Mouse (Mus musculus): ENCODE measurements at regions not wholly inside any gene's neighbourhood (a gene's known extent, or its start where the extent isn't known, plus 50 kb on each side); places are given as distances from the start of the nearest gene placed in this dataset.

- no peak for DNase-seq (ENCODE audit: low spot score)
- no peaks in the 10 kb centered on the region for H3K27me3 ChIP-seq (ENCODE audit: low read depth, poor library complexity, severe bottlenecking)
- H3K4me3 ChIP-seq = no peak overlapping the region
- H3K9me3 ChIP-seq (replicated peaks) = no peaks in the 10 kb centered on the region
- H3K27ac ChIP-seq (replicated peaks) = no peak overlapping the region
- no peaks in the 10 kb centered on the region for H3K36me3 ChIP-seq
- no peaks in the 10 kb centered on the region for H3K4me1 ChIP-seq
- 80% methylated on average over 2 of the region's 2 CpGs for WGBS
These were observed 405.1 kb upstream of the A1bg start for GRCm38 (mm10) chr15:61327925-61328324.

- DNase-seq (ENCODE audit: low spot score) = no peak
- no peak overlapping the region for H3K4me3 ChIP-seq
- no peak overlapping the region for H3K27ac ChIP-seq (replicated peaks)
- H3K27me3 ChIP-seq (ENCODE audit: low read depth, poor library complexity, severe bottlenecking) = no peaks in the 10 kb centered on the region
- no peaks in the 10 kb centered on the region for H3K9me3 ChIP-seq (replicated peaks)
- H3K36me3 ChIP-seq = no peaks in the 10 kb centered on the region
- WGBS = 91% methylated on average over 7 of the region's 7 CpGs
- no peaks in the 10 kb centered on the region for H3K4me1 ChIP-seq
These were observed 399.4 kb upstream of the A1bg start for GRCm38 (mm10) chr15:61322243-61322642.

GRCm38 (mm10) chr15:61309452-61310165 is 386.8 kb upstream of the A1bg start:
- H3K27me3 ChIP-seq (ENCODE audit: low read depth, poor library complexity, severe bottlenecking) = no peaks in the 10 kb centered on the region
- 84% methylated on average over 6 of the region's 6 CpGs for WGBS
- no peaks in the 10 kb centered on the region for H3K9me3 ChIP-seq (replicated peaks)
- no peaks in the 10 kb centered on the region for H3K36me3 ChIP-seq
- no peak overlapping the region for H3K27ac ChIP-seq (replicated peaks)
- DNase-seq (ENCODE audit: low spot score) = no peak
- no peaks in the 10 kb centered on the region for H3K4me1 ChIP-seq
- no peak overlapping the region for H3K4me3 ChIP-seq

- no peak overlapping the region for H3K4me3 ChIP-seq
- no peaks in the 10 kb centered on the region for H3K36me3 ChIP-seq
- no peak for DNase-seq (ENCODE audit: low spot score)
- no peaks in the 10 kb centered on the region for H3K27me3 ChIP-seq (ENCODE audit: low read depth, poor library complexity, severe bottlenecking)
- H3K9me3 ChIP-seq (replicated peaks) = no peaks in the 10 kb centered on the region
- no peaks in the 10 kb centered on the region for H3K4me1 ChIP-seq
- H3K27ac ChIP-seq (replicated peaks) = no peak overlapping the region
- WGBS = 93% methylated on average over 4 of the region's 4 CpGs
These were observed 386.1 kb upstream of the A1bg start for GRCm38 (mm10) chr15:61308936-61309335.

GRCm38 (mm10) chr15:61304546-61304945 is 381.7 kb upstream of the A1bg start:
- Histone ChIP-seq H3K4me3 (no peak overlapping the region), H3K27ac (replicated peaks) (no peak overlapping the region), H3K4me1 (no peaks in the 10 kb centered on the region), H3K9me3 (replicated peaks) (no peaks in the 10 kb centered on the region), H3K36me3 (no peaks in the 10 kb centered on the region), H3K27me3 (ENCODE audit: low read depth, poor library complexity, severe bottlenecking) (no peaks in the 10 kb centered on the region)
- WGBS = 77% methylated on average over 3 of the region's 3 CpGs
- DNase-seq (ENCODE audit: low spot score) = no peak

GRCm38 (mm10) chr15:61299796-61300195 is 377.0 kb upstream of the A1bg start:
- Histone ChIP-seq H3K27me3 (ENCODE audit: low read depth, poor library complexity, severe bottlenecking) (no peaks in the 10 kb centered on the region), H3K9me3 (replicated peaks) (no peaks in the 10 kb centered on the region), H3K36me3 (no peaks in the 10 kb centered on the region), H3K4me3 (no peak overlapping the region), H3K27ac (replicated peaks) (no peak overlapping the region), H3K4me1 (no peaks in the 10 kb centered on the region)
- DNase-seq (ENCODE audit: low spot score) = no peak
- 94% methylated on average over 6 of the region's 6 CpGs for WGBS

- Histone ChIP-seq H3K4me3 (no peak overlapping the region), H3K27me3 (ENCODE audit: low read depth, poor library complexity, severe bottlenecking) (no peaks in the 10 kb centered on the region), H3K27ac (replicated peaks) (no peak overlapping the region), H3K9me3 (replicated peaks) (no peaks in the 10 kb centered on the region), H3K4me1 (no peaks in the 10 kb centered on the region), H3K36me3 (no peaks in the 10 kb centered on the region)
- WGBS = 88% methylated on average over 5 of the region's 5 CpGs
- DNase-seq (ENCODE audit: low spot score) = no peak
These were observed 374.8 kb upstream of the A1bg start for GRCm38 (mm10) chr15:61297447-61298208.

- WGBS = 95% methylated on average over 2 of the region's 2 CpGs
- Histone ChIP-seq H3K9me3 (replicated peaks) (no peaks in the 10 kb centered on the region), H3K4me1 (no peaks in the 10 kb centered on the region), H3K36me3 (no peaks in the 10 kb centered on the region), H3K27me3 (ENCODE audit: low read depth, poor library complexity, severe bottlenecking) (no peaks in the 10 kb centered on the region), H3K27ac (replicated peaks) (no peak overlapping the region), H3K4me3 (no peak overlapping the region)
- no peak for DNase-seq (ENCODE audit: low spot score)
These were observed 371.8 kb upstream of the A1bg start for GRCm38 (mm10) chr15:61294616-61295015.

- Histone ChIP-seq H3K27ac (replicated peaks) (no peak overlapping the region), H3K9me3 (replicated peaks) (no peaks in the 10 kb centered on the region), H3K4me1 (no peaks in the 10 kb centered on the region), H3K4me3 (no peak overlapping the region), H3K36me3 (no peaks in the 10 kb centered on the region), H3K27me3 (ENCODE audit: low read depth, poor library complexity, severe bottlenecking) (no peaks in the 10 kb centered on the region)
- no peak for DNase-seq (ENCODE audit: low spot score)
- WGBS = 85% methylated on average over 4 of the region's 4 CpGs
These were observed 371.3 kb upstream of the A1bg start for GRCm38 (mm10) chr15:61294131-61294530.

GRCm38 (mm10) chr15:61268766-61269165 is 346.0 kb upstream of the A1bg start:
- Histone ChIP-seq H3K4me3 (no peak overlapping the region), H3K36me3 (no peaks in the 10 kb centered on the region), H3K27me3 (ENCODE audit: low read depth, poor library complexity, severe bottlenecking) (no peaks in the 10 kb centered on the region), H3K27ac (replicated peaks) (no peak overlapping the region), H3K4me1 (no peaks in the 10 kb centered on the region), H3K9me3 (replicated peaks) (no peaks in the 10 kb centered on the region)
- DNase-seq (ENCODE audit: low spot score) = no peak
- 67% methylated on average over 4 of the region's 4 CpGs for WGBS

GRCm38 (mm10) chr15:61259047-61259446 is 336.2 kb upstream of the A1bg start:
- H3K27ac ChIP-seq (replicated peaks) = no peak overlapping the region
- no peaks in the 10 kb centered on the region for H3K27me3 ChIP-seq (ENCODE audit: low read depth, poor library complexity, severe bottlenecking)
- WGBS = 85% methylated on average over 2 of the region's 2 CpGs
- DNase-seq (ENCODE audit: low spot score) = no peak
- H3K9me3 ChIP-seq (replicated peaks) = no peaks in the 10 kb centered on the region
- H3K4me3 ChIP-seq = no peak overlapping the region
- no peaks in the 10 kb centered on the region for H3K36me3 ChIP-seq
- H3K4me1 ChIP-seq = no peaks in the 10 kb centered on the region

GRCm38 (mm10) chr15:61244511-61244910 is 321.7 kb upstream of the A1bg start:
- Histone ChIP-seq H3K36me3 (no peaks in the 10 kb centered on the region), H3K27ac (replicated peaks) (no peak overlapping the region), H3K4me1 (no peaks in the 10 kb centered on the region), H3K27me3 (ENCODE audit: low read depth, poor library complexity, severe bottlenecking) (no peaks in the 10 kb centered on the region), H3K9me3 (replicated peaks) (no peaks in the 10 kb centered on the region), H3K4me3 (no peak overlapping the region)
- WGBS = 81% methylated on average over 2 of the region's 2 CpGs
- DNase-seq (ENCODE audit: low spot score) = no peak

GRCm38 (mm10) chr15:61242161-61242681 is 319.4 kb upstream of the A1bg start:
- Histone ChIP-seq H3K9me3 (replicated peaks) (no peaks in the 10 kb centered on the region), H3K27me3 (ENCODE audit: low read depth, poor library complexity, severe bottlenecking) (no peaks in the 10 kb centered on the region), H3K36me3 (no peaks in the 10 kb centered on the region), H3K4me3 (no peak overlapping the region), H3K4me1 (0 out of 2 replicates have a peak, but pooled peaks cover 6% of the 10 kb centered on the region), H3K27ac (replicated peaks) (no peak overlapping the region)
- 88% methylated on average over 2 of the region's 2 CpGs for WGBS
- DNase-seq (ENCODE audit: low spot score) = no peak
